Mouse (Mus musculus): Measurements from ENCODE around the gene Wdr59.

Gene Wdr59

DNA sequence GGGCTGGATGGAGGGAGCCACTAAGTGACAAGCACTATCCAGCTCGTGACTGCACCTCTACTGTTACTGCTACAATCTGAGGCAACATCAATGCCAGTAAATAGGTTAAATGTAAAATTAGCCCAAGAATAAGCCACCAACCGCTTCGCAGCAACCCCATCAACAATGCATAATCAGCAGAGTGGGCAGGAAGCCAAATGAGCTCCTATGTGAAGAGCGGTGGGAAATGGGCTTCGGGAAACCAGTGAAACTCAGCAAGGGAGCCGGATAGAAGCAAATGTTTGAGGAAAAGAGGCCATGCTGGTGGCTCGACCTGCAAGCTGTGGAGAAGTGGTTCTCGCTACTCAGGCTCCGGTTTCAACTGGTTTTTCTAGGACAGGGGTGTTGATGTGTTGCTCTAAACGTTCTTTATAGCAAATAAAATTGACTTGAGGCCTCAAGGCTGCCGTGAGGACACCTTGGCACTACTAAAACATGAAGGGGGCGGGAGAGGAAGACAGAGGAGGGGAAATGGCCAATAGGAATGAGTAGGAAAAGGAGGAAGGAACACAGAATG lies 50.3 kb downstream of the Wdr59 start:
- ChIA-PET POLR2A (interaction anchor here in 1 of 4 experiments (0.5 kb wide), 1 partner anchor 521 kb away, joined by 6 read pairs; the partner anchor contains the start of gene Adat1), CTCF (interaction anchor here in 1 of 4 experiments (0.8 to 1.0 kb wide), 2 partner anchors 15 to 32 kb away, joined by 3 to 4 read pairs; no protein-coding TSS in a partner anchor)

- POLR2A ChIA-PET = no interaction called here
- CTCF ChIA-PET = interaction anchor here in 1 of 4 experiments (0.6 kb wide), 1 partner anchor 100 kb away, joined by 4 read pairs; no protein-coding TSS in a partner anchor
Observed at GRCm38 (mm10) chr8:111469013-111469412, 52.9 kb downstream of the Wdr59 start.

DNA sequence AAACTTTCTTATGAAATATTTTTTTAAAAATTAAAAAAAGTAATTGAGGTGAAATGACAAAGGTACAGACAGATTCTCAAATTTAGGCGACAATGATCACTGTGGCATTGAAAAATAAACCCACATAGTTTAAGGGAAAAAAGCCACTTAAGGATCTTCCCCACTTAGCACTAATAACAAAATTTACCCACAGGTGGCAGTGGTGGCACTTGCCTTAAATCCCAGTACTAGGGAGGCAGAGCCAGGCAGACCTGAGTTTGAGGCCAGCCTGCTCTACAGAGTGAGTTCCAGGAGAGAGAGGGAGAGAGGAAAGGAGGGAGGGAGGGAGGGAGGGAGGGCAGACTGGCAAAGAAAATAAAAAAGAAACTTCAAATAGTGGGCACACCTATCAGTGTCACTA lies 56.6 kb downstream of the Wdr59 start:
- ChIA-PET CTCF (no interaction called here), POLR2A (no interaction called here)

- ChIA-PET CTCF (no interaction called here), POLR2A (no interaction called here)
Observed at GRCm38 (mm10) chr8:111464526-111464925, 57.4 kb downstream of the Wdr59 start.

DNA sequence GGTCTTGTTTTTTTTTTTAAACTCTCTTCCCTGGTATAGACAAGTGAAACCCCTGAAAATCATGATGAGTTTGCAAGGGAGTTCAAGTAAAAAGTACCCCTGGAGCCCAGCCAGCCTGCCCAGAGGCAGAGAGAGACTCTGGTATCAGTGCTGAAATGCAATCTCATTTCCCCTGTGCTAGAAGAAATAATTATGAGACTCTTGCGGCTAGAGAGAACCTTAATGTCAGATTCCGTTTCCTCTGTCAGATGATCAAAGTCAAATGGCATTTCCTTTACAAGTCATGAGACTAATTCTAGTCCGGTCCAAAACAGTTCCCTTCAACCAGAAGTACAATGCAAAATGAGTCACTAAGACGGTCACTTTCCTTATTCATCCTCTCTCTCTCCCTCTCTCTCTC lies 72.2 kb downstream of the Wdr59 start:
- CTCF ChIA-PET = no interaction called here
- POLR2A ChIA-PET = no interaction called here

- POLR2A ChIA-PET = interaction anchor here (0.6 to 2.2 kb wide), 10 partner anchors 10 to 1752 kb away, joined by 3 to 9 read pairs (median 3); partner anchors contain the start of genes Rfwd3 (in 1 of the 4) and Wdr59 (in 1 of the 4)
Observed at GRCm38 (mm10) chr8:111445960-111446660, 75.8 kb downstream of the Wdr59 start.

DNA sequence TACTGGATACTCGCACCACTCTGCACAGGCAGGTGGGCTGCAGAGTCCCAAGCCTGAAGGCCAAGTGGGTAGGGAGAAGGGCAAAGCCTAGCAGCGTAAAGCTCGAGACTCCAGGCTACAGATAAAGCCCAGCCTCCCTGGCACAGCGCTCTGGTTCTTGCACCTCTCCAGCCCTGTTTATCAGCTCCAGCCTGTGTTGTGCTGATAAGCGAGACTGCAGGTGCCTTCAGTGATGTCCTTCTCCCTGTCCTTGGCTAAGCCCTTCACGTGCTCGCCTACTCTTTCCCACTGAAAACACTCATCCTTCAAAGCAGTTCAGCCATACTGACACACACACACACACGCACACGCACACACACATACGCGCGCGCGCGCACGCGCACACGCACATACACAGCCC lies 76.3 kb downstream of the Wdr59 start:
- ChIA-PET CTCF (interaction anchor here in 1 of 4 experiments (0.5 to 1.1 kb wide), 4 partner anchors 9 to 97 kb away, joined by 3 to 4 read pairs (median 3); partner anchors contain the start of gene Znrf1), POLR2A (interaction anchor here in 2 of 4 experiments (0.6 to 2.2 kb wide), 7 partner anchors 10 to 146 kb away, joined by 3 to 9 read pairs (median 3); partner anchors contain the start of genes Rfwd3 (in 1 of the 2) and Wdr59 (in 1 of the 2))

More at GRCm38 (mm10) chr8:111445960-111446660, 75.8 kb downstream of the Wdr59 start:
- CTCF ChIA-PET = interaction anchor here in 3 of 4 experiments (0.6 to 1.2 kb wide), 7 partner anchors 90 to 180 kb away, joined by 3 to 6 read pairs (median 4); partner anchors contain the start of gene Znrf1 (in 1 of the 3)

GRCm38 (mm10) chr8:111444245-111444644 lies 77.6 kb downstream of the Wdr59 start:
- POLR2A ChIA-PET = no interaction called here

GRCm38 (mm10) chr8:111439189-111439588 lies 82.7 kb downstream of the Wdr59 start:
- ChIA-PET POLR2A (interaction anchor here in 2 of 4 experiments (0.6 to 1.4 kb wide), 5 partner anchors 22 to 574 kb away, joined by 3 to 8 read pairs (median 3); partner anchors contain the start of gene Mlkl (in 1 of the 2)), CTCF (interaction anchor here (0.5 to 2.1 kb wide), 31 partner anchors 17 to 237 kb away, joined by 3 to 10 read pairs (median 4); partner anchors contain the start of genes Fa2h (in 2 of the 4) and Mlkl (in 1 of the 4))

More at GRCm38 (mm10) chr8:111444245-111444644, 77.6 kb downstream of the Wdr59 start:
- CTCF ChIA-PET = interaction anchor here in 2 of 4 experiments (1.0 to 1.1 kb wide), 2 partner anchors 25 to 27 kb away, joined by 3 read pairs; no protein-coding TSS in a partner anchor

DNA sequence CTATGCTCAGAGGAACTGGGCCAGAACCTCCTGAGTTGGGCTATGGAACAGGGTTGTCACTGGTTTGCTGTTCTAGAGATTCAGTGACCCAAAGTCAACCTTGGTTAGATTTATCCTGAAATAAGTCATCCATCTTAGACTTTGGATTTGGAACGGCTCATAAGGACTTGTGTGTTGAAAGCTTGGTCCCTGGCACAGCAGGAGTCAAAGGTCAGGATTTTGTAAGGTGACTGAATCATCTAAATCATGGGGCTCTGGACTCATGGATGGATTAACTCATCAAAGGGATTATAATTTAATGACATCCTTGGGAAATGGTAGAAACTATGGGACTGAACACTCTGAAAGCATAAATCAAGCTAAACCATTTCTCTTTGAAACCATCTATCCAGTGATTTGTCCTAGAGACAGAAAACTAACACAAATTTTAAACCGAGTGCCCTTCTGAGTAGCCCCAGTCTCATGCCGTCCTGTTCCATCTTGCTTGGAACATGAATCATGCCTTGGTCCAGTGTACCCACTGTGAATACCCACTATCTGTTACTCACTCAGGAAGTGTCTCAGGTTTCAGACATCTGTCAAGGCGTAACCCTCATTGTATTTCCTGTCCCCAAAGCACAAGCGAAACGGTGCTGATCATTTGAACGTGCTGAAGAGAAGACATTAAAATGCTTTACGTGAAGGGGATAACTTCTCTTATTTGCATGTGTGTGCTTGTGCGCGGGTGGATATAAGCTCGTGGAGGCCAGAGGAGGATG lies 86.6 kb downstream of the Wdr59 start:
- CTCF ChIA-PET = interaction anchor here in 1 of 4 experiments (0.7 to 1.0 kb wide), 2 partner anchors 97 to 180 kb away, joined by 3 read pairs; partner anchors contain the start of gene Mlkl

DNA sequence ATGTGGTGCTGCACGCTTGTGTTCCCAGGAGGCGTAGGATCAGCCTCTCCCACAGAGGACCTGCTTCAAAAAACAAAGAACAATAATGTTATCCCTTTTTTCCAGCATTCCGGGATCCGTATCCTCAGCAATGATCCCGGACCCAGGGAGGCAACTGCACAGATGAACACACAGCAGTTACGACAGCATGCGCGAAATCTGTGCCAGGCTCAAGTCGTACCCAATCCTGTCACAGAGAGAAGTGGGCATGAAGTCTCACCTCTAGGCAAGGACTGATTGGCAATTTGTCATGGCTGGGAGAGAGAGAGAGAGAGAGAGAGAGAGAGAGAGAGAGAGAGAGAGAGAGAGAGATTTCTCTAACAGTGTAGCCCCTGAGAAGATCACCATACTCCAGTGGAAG lies 97.2 kb downstream of the Wdr59 start:
- ChIA-PET POLR2A (no interaction called here), CTCF (no interaction called here)

More for the DNA sequence above, 86.6 kb downstream of the Wdr59 start:
- POLR2A ChIA-PET = interaction anchor here in 2 of 4 experiments (0.6 to 1.5 kb wide), 3 partner anchors 45 to 386 kb away, joined by 3 to 4 read pairs (median 3); partner anchors contain the start of gene Rfwd3 (in 1 of the 2)

DNA sequence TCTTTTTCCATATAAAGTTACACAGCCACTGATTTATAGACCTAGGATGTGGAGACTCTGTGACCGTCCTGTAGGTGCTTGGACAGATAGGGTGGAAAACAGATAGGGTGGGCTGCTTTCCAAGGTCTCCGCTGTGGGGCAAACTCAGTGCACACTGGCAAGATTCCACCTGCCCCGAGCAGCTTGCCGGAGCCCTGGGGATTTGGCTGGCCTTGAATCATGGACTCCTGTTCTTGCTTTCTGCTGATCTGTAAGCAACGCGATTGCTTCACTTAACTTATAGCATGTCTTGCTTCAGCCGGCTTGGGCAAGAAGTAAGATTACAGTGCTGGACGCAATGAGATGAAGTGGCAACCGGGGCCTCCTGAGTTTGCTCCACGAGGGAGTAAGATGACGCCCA lies 97.7 kb downstream of the Wdr59 start:
- CTCF ChIA-PET = interaction anchor here in 1 of 4 experiments (0.6 kb wide), 1 partner anchor 16 kb away, joined by 3 read pairs; no protein-coding TSS in a partner anchor
- POLR2A ChIA-PET = no interaction called here

GRCm38 (mm10) chr8:111422614-111423013 lies 99.3 kb downstream of the Wdr59 start:
- ChIA-PET POLR2A (interaction anchor here in 2 of 4 experiments (0.6 to 1.0 kb wide), 3 partner anchors 9 to 578 kb away, joined by 3 to 7 read pairs (median 4); no protein-coding TSS in a partner anchor), CTCF (interaction anchor here in 1 of 4 experiments (0.9 kb wide), 1 partner anchor 17 kb away, joined by 3 read pairs; no protein-coding TSS in a partner anchor)

DNA sequence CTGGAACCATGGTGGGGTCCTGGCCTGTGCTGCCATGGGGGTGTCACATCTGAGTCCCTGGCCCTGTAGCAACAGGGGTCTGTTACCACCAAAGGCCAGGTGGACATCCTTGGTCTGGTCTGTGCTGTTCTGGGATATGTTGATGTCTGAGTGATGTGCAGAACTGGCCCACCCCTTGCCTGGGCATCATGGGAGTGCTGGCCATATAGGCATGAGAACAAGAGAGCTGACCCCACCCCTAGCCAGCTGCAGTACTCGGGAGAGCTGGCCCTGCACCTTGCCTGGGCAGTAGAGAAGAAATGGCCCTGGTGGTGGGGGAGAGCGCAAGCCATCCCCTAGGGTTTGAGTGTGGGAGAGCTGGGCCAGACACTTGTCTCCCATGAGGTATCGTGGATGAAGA lies 102.7 kb downstream of the Wdr59 start:
- ChIA-PET CTCF (interaction anchor here in 3 of 4 experiments (0.6 to 2.1 kb wide), 22 partner anchors 13 to 819 kb away, joined by 3 to 8 read pairs (median 3); no protein-coding TSS in a partner anchor), POLR2A (interaction anchor here in 2 of 4 experiments (0.6 to 1.7 kb wide), 3 partner anchors 10 to 81 kb away, joined by 3 to 5 read pairs (median 4); partner anchors contain the start of gene Mlkl (in 1 of the 2))

DNA sequence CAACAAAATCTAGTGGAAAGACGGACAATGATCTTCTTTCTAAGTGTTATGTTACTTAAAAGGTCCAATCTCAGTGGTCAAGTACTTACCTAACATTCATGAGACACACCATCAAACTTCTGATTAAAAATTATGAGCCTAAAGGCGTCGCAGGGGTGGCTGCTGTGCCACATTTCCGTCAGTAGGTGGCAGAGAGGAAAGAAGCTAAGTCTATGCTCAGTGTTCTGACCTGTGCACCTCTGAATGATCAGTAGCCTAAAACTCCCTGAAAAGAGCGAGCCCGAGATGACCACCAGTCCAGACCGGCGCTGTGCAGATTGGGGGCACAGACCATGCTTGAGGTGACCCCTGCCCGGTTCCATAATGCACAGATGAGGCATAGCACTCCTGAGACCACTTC lies 103.3 kb downstream of the Wdr59 start:
- POLR2A ChIA-PET = interaction anchor here in 2 of 4 experiments (0.6 to 1.7 kb wide), 4 partner anchors 11 to 120 kb away, joined by 3 to 5 read pairs (median 4); partner anchors contain the start of gene Mlkl (in 1 of the 2)
- CTCF ChIA-PET = interaction anchor here in 3 of 4 experiments (0.6 to 2.1 kb wide), 23 partner anchors 13 to 820 kb away, joined by 3 to 8 read pairs (median 3); partner anchors contain the start of gene Fa2h (in 1 of the 3)

GRCm38 (mm10) chr8:111417222-111417621 lies 104.7 kb downstream of the Wdr59 start:
- ChIA-PET POLR2A (interaction anchor here in 1 of 4 experiments (1.7 kb wide), 1 partner anchor 12 kb away, joined by 4 read pairs; no protein-coding TSS in a partner anchor), CTCF (interaction anchor here in 2 of 4 experiments (1.2 to 2.1 kb wide), 2 partner anchors 14 to 28 kb away, joined by 3 to 8 read pairs; no protein-coding TSS in a partner anchor)

DNA sequence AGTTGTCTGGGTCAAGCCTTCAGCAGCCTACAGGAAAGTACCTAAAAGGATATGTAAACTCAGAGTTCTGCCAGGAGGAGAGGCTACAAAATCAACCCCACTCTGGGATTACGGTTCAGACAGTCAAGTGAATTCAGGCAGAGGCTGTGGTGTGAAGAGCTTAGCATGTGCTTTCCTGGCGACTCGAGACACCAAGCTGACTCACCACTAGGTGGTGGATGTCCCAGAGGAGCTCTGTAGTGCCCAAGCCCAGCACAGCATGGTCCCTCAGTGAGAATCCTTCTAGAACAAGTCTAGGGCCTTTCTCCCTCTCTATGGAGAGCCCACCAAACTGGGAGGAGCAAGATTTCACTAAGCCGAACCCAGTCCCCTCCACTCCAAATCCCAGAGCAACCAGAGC lies 118.5 kb downstream of the Wdr59 start:
- POLR2A ChIA-PET = no interaction called here
- CTCF ChIA-PET = interaction anchor here (0.6 to 1.7 kb wide), 22 partner anchors 10 to 263 kb away, joined by 3 to 8 read pairs (median 3); partner anchors contain the start of genes Fa2h (in 2 of the 4) and Znrf1 (in 1 of the 4)

Data from embryonic stem cell, embryonic (primary cell).